Mouse (Mus musculus) neural tube, embryonic 12.5 days (tissue): ENCODE data around the gene Mcam. TPM values are rescaled to one million over a fixed set of nuclear protein-coding genes. Genes with fewer than 3 reads are reported as not detected.

Source experiments
- ATAC-seq: fragments of 200-750 bp; cut with Nextera tagmentation; 2 replicates; pipeline ENCODE4 v1.8.0; 2017; ENCODE audit warnings: low read depth, mild to moderate bottlenecking, moderate TSS enrichment, moderate library complexity; ENCODE audit not compliant: low FRiP score
- H3K27ac ChIP-seq: fragments of 300-500 bp; sonication (generic); 2 replicates; pipeline ENCODE4 v1.5.1; 2016
- H3K27me3 ChIP-seq: fragments of 300-500 bp; sonication (generic); replicated peaks from 2 replicates; pipeline ENCODE4 v1.6.1; 2016; ENCODE audit warnings: mild to moderate bottlenecking
- H3K36me3 ChIP-seq: fragments of 300-500 bp; sonication (generic); 2 replicates; pipeline ENCODE4 v1.6.1; 2016; ENCODE audit warnings: mild to moderate bottlenecking
- H3K4me1 ChIP-seq: fragments of 300-500 bp; sonication (generic); 2 replicates; pipeline ENCODE4 v1.6.1; 2016
- H3K4me2 ChIP-seq: fragments of 300-500 bp; sonication (generic); replicated peaks from 2 replicates; pipeline ENCODE4 v1.6.1; 2016; ENCODE audit warnings: mild to moderate bottlenecking
- H3K4me3 ChIP-seq: fragments of 300-500 bp; sonication (generic); 2 replicates; pipeline ENCODE4 v1.5.1; 2016
- H3K9ac ChIP-seq: fragments of 300-500 bp; sonication (generic); 2 replicates; pipeline ENCODE4 v1.6.1; 2016; ENCODE audit warnings: mild to moderate bottlenecking
- H3K9me3 ChIP-seq: fragments of 300-500 bp; sonication (generic); 2 replicates; pipeline ENCODE4 v1.6.1; 2016; ENCODE audit warnings: mild to moderate bottlenecking
- WGBS: fragments of 180-500 bp; shearing (Covaris S2); methylation state at CpG from one replicate; pipeline ENCODE4 v1.1.7; 2016; 5-methylcytosine and 5-hydroxymethylcytosine counted together
- polyA plus RNA-seq: library from polyadenylated mRNA; unstranded; fragments of >200 nt; fragmentation: Nextera tagmentation; extraction: Ambion mirVana; gene quantifications from 2 replicates; pipeline ENCODE4 v1.2.1, GENCODE M21; 2016

The Mcam gene
- 19.2 and 19.4 TPM in 2 replicates for polyA plus RNA-seq

DNA sequence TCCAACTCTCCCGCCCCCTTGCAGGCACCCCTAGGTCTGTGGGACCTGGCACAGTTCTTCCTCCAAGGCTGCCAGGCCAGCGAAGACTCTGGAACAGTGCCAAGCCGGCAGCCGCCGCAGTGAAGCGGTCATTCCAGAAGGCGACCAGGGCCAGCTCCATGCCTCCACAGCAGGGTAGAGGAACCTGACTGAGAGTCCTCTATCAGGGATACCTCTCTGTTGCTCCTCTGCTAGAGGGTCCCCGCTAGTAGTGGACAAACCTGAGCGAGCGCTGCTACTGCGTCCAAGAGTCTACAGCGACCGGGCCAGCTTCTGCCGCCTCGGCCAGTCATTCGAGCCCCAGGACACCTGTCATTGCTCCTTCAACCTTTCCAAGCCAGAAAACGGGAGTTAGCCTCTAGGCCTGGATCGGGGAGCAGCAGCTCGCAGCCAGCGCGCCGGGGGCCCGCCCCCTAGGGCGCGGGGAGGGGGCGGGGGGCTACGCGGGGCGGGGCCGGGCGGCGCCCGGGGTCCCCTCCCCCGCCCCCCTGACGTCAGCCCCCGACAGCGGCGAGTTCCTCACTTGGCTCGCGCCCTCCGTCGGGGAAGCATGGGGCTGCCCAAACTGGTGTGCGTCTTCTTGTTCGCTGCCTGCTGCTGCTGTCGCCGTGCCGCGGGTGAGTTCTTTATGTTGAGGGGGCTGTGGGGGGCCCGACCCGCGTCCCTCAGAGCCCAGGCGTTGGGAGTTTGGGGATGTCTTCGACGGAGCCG, at the start of gene Mcam:
Mcam (plus strand) TSS at position 369 of the 750 bp plus-strand sequence.
- under 1% methylated on average over 47 of the region's 55 CpGs for WGBS
- Histone ChIP-seq H3K4me2 (peak within 1 kb of the TSS; percentile 93), H3K9me3 (no peaks in the 10 kb centered on the region), H3K27me3 (peaks cover 64% of the 10 kb centered on the region), H3K4me1 (peaks cover 52% of the 10 kb centered on the region), H3K36me3 (no peaks in the 10 kb centered on the region), H3K9ac (peak within 1 kb of the TSS; percentile 56), H3K27ac (no peak within 1 kb of the TSS), H3K4me3 (peak within 1 kb of the TSS; percentile 44)
- ATAC-seq: no peak

DNA sequence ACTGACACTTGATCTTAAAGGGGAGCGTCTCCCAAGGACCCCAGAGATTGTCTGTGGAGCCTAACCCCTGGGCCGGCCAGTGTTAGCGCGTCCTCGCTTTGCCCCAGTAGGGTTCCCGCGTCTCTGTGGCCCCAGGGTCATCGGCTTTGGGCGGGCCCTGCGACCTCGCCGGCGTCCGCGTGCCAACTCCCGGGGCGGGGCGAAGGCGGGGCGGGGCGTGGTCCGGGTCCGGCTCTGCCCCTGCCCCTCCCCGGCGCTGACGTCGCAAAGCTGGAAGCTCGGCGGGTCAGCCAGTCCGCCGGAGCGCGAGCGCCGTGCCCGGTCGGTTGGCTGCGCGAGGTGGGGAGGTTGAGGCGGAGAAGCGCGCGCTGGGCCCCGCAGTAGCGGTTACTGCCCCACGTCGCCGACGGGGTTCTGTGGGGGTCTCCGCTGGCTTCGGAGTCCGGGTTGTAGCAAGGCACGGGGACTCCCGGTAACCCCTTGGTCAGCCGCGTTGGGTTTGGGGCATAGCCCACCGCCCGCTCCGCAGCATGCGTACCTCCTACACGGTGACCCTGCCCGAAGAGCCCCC, 49.5 kb upstream of the Mcam start:
- Histone ChIP-seq H3K4me2 (peak overlapping the region; percentile 99), H3K27ac (no peak overlapping the region), H3K4me3 (peak overlapping the region; percentile 61), H3K36me3 (no peaks in the 10 kb centered on the region), H3K27me3 (peaks cover 49% of the 10 kb centered on the region), H3K9ac (peak overlapping the region; percentile 67), H3K4me1 (peaks cover 27% of the 10 kb centered on the region), H3K9me3 (no peaks in the 10 kb centered on the region)
- peak; percentile 68 for ATAC-seq
- under 1% methylated on average over 62 of the region's 62 CpGs for WGBS

- peaks cover 49% of the 10 kb centered on the region for H3K27me3 ChIP-seq
These were observed 49.0 kb upstream of the Mcam start for GRCm38 (mm10) chr9:44085276-44085675.

GRCm38 (mm10) chr9:44085741-44086665, 48.3 kb upstream of the Mcam start:
- no peak overlapping the region for H3K27ac ChIP-seq
- no peaks in the 10 kb centered on the region for H3K9me3 ChIP-seq
- H3K27me3 ChIP-seq: peaks cover 49% of the 10 kb centered on the region
- H3K4me1 ChIP-seq: peaks cover 27% of the 10 kb centered on the region
- no peak overlapping the region for H3K4me3 ChIP-seq
- peak overlapping the region; percentile 99 for H3K4me2 ChIP-seq
- 68% methylated on average over 15 of the region's 15 CpGs for WGBS
- ATAC-seq: no peak
- H3K9ac ChIP-seq: 0 out of 2 replicates have a peak overlapping the region, but pooled peaks have one; percentile 67
- 0 out of 2 replicates have a peak, but pooled peaks cover under 1% of the 10 kb centered on the region for H3K36me3 ChIP-seq

More at GRCm38 (mm10) chr9:44085276-44085675, 49.0 kb upstream of the Mcam start:
- 3% methylated on average over 10 of the region's 10 CpGs for WGBS
- Histone ChIP-seq H3K27ac (no peak overlapping the region), H3K4me1 (peaks cover 27% of the 10 kb centered on the region), H3K9ac (peak overlapping the region; percentile 67), H3K36me3 (no peaks in the 10 kb centered on the region), H3K4me3 (peak overlapping the region; percentile 61), H3K9me3 (no peaks in the 10 kb centered on the region), H3K4me2 (peak overlapping the region; percentile 99)
- no peak for ATAC-seq

DNA sequence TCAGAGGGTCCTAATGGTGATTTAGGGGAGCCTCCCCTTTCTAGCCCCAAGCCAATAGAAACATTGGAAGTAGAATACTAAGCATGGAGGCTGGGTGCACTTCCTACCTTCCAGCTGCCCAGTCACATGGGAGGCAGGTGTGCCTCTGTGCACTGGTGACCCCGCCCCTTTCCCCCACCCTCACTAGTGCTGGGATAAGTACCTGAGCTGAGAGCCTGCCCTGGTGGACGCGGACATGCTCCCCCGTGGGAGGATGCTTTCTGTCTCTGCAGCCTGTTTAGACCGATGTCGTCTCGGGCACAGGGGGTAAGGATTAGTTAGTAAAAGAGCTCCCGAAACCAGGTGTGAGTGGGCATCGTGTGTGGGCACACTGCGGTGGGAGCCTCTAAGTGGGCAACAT, 47.3 kb upstream of the Mcam start:
- Histone ChIP-seq H3K27me3 (peaks cover 48% of the 10 kb centered on the region), H3K9me3 (no peaks in the 10 kb centered on the region), H3K4me3 (no peak overlapping the region), H3K36me3 (peaks cover 6% of the 10 kb centered on the region; the same call in 1 of the 2 replicates), H3K9ac (no peak overlapping the region), H3K4me2 (no peak overlapping the region), H3K4me1 (peaks cover 27% of the 10 kb centered on the region), H3K27ac (no peak overlapping the region)
- 43% methylated on average over 10 of the region's 10 CpGs for WGBS
- ATAC-seq: no peak

- Histone ChIP-seq H3K27ac (no peak overlapping the region), H3K36me3 (peaks cover 9% of the 10 kb centered on the region; the same call in 1 of the 2 replicates), H3K9me3 (no peaks in the 10 kb centered on the region), H3K4me3 (no peak overlapping the region), H3K9ac (no peak overlapping the region), H3K4me2 (no peak overlapping the region), H3K27me3 (peaks cover 47% of the 10 kb centered on the region), H3K4me1 (peaks cover 27% of the 10 kb centered on the region)
- WGBS: 13% methylated on average over 15 of the region's 15 CpGs
- no peak for ATAC-seq
These were observed 46.4 kb upstream of the Mcam start for GRCm38 (mm10) chr9:44087761-44088455.

- Histone ChIP-seq H3K4me2 (no peak overlapping the region), H3K4me3 (no peak overlapping the region), H3K9ac (no peak overlapping the region), H3K9me3 (no peaks in the 10 kb centered on the region), H3K27ac (no peak overlapping the region), H3K27me3 (peaks cover 35% of the 10 kb centered on the region), H3K36me3 (peaks cover 9% of the 10 kb centered on the region; the same call in 1 of the 2 replicates), H3K4me1 (peaks cover 23% of the 10 kb centered on the region)
- WGBS: 64% methylated on average over 12 of the region's 12 CpGs
- ATAC-seq: no peak
These were observed 45.2 kb upstream of the Mcam start for GRCm38 (mm10) chr9:44088877-44089608.

DNA sequence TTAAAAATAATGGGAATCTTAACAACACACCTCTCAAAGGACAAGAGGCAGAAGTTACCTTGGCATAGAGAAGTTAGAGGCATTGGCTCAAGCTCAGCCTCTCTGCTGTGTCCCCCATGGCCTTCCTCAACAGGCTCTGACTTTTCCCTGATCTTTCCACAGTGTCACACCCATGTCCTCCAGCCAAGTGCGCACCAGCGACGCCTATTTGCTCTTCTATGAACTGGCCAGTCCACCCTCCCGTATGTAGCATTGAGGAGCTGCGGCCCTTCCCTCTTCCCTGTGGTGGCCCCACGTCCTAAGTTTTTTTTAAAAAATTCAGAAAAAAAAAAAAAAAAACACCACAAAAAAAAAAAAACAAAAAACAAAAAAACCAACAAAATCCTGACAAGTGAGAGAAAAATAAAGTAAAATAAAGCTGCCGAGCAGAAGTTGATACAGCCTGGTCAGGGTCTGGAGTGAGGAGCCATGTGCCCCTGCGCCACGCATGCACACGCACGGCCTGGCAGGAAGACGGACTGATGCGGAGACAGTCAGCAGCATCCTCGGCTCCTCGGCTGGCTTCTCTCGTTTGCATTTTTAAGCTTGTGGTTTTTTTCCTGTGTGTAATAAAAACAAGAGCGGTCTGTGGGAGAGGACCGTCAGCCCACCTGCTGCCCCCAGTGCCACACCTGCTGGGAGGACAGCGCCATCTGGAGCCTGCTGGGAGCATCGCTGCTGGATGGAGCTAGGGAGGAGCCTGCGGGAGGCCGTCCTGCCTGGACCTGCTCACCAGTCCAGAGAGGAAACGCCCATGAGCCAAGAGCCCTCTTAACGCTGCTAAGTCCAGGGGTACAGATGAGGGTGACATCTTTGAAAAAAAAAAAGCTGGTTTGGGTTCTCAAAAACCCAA, 40.4 kb upstream of the Mcam start:
- H3K9me3 ChIP-seq: no peaks in the 10 kb centered on the region
- no peak overlapping the region for H3K9ac ChIP-seq
- 32% methylated on average over 24 of the region's 24 CpGs for WGBS
- H3K27me3 ChIP-seq: no peaks in the 10 kb centered on the region
- peak overlapping the region; percentile 47 for H3K4me2 ChIP-seq
- H3K36me3 ChIP-seq: peaks cover 9% of the 10 kb centered on the region; the same call in 1 of the 2 replicates
- no peak overlapping the region for H3K27ac ChIP-seq
- ATAC-seq: peak; percentile 56; the same call in 1 of the 2 replicates
- H3K4me3 ChIP-seq: no peak overlapping the region
- peaks cover 5% of the 10 kb centered on the region; the same call in 1 of the 2 replicates for H3K4me1 ChIP-seq

DNA sequence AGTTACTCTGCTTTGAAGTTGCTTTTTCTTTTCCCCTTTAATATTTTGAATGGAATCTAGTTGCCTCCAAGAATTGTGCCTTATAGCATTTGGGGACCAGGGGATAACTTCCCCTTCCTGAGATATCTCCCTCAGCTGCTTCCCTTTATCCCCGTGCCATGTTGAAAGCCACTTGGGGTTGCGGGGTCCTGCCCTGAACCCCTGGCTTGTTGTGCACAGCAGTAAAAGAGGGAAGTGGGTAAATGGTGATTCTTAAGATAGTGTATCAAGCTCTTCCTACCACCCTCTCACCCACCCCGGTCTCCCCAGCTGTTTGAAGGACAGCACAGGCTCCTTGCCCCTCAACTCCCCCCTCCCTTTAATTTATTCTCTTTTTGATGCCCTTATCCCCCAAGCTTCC, 39.5 kb upstream of the Mcam start:
- peaks cover 9% of the 10 kb centered on the region; the same call in 1 of the 2 replicates for H3K36me3 ChIP-seq
- peaks cover 5% of the 10 kb centered on the region; the same call in 1 of the 2 replicates for H3K4me1 ChIP-seq
- H3K27me3 ChIP-seq: no peaks in the 10 kb centered on the region
- H3K4me2 ChIP-seq: no peak overlapping the region
- H3K9me3 ChIP-seq: no peaks in the 10 kb centered on the region
- no peak for ATAC-seq
- H3K4me3 ChIP-seq: no peak overlapping the region
- no peak overlapping the region for H3K9ac ChIP-seq
- no peak overlapping the region for H3K27ac ChIP-seq
- 95% methylated on average over 3 of the region's 3 CpGs for WGBS

DNA sequence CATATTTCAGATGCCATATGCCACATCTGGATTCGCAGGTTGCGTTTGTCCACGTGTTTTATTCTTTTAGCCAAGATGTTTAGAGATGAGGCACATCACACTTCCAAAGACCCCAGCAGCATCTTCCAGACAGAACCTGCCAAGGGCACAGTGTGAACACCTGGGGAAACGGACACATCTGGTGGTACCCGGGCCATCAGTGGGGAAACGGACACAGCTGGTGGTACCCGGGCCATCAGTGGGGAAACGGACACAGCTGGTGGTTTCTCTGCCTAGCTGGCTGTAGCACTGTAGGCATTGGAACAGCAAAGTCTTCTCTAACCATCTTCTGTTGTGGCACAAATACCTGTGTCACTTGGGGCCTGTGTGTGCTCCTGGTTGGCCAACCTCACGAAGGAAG, 38.5 kb upstream of the Mcam start:
- Histone ChIP-seq H3K4me2 (no peak overlapping the region), H3K27ac (no peak overlapping the region), H3K9me3 (no peaks in the 10 kb centered on the region), H3K36me3 (peaks cover 9% of the 10 kb centered on the region; the same call in 1 of the 2 replicates), H3K27me3 (no peaks in the 10 kb centered on the region), H3K4me3 (no peak overlapping the region), H3K9ac (no peak overlapping the region), H3K4me1 (peaks cover 5% of the 10 kb centered on the region; the same call in 1 of the 2 replicates)
- WGBS: 91% methylated on average over 9 of the region's 9 CpGs
- ATAC-seq: no peak
